Mouse (Mus musculus) left cerebral cortex, adult 8-10 months (tissue): Measurements from ENCODE around the gene Sf1. TPM values are rescaled to one million over a fixed set of nuclear protein-coding genes. Genes with fewer than 3 reads are reported as not detected.

ENCODE experiments used
- DNase-seq, 2 experiments: peaks; one replicate each; pipeline ENCODE4 v3.0.0; 2022; ENCODE audit warnings: low spot score in 2 of 2
- microRNA-seq, 2 experiments: library from miRNA; unstranded; fragments of <30 nt; microRNA quantifications; one replicate each; pipeline ENCODE4 v1.2.0; 2022
- total RNA-seq, 4 experiments: library from RNA; stranded (reverse); gene quantifications; 2 replicates each; pipeline ENCODE4 v1.2.4; 2022

The Sf1 gene
- total RNA-seq, 4 experiments from 2014 or later: 164 to 203 (median 187) TPM

- DNase-seq: no peak
Measured at GRCm38 (mm10) chr19:6418984-6419692, 55.6 kb downstream of the Sf1 start.

GRCm38 (mm10) chr19:6419805-6420310 is 56.4 kb downstream of the Sf1 start:
- DNase-seq: no peak

- peak in 1 of 2 experiments; percentile 85 for DNase-seq
Measured at GRCm38 (mm10) chr19:6420481-6421210, 57.2 kb downstream of the Sf1 start.

- DNase-seq: peak in 1 of 2 experiments; percentile 83
Measured at GRCm38 (mm10) chr19:6421211-6421590, 57.7 kb downstream of the Sf1 start.

GRCm38 (mm10) chr19:6422014-6422413 is 58.5 kb downstream of the Sf1 start:
- no peak for DNase-seq

GRCm38 (mm10) chr19:6423241-6423640 is 59.8 kb downstream of the Sf1 start:
- peak in 1 of 2 experiments; percentile 87 for DNase-seq

- no peak for DNase-seq
Measured at GRCm38 (mm10) chr19:6424137-6424881, 60.8 kb downstream of the Sf1 start.

GRCm38 (mm10) chr19:6425595-6425994 is 62.1 kb downstream of the Sf1 start:
- no peak for DNase-seq

- DNase-seq: no peak
Measured at GRCm38 (mm10) chr19:6426703-6427500, 63.4 kb downstream of the Sf1 start.

Small RNA genes within 50 kb of the gene (microRNA-seq; reads per million reads assigned to microRNA genes)
- gene Mir6989: 1.5 to 2.3 reads per million in 2 experiments

Other genes starting within 250 kb of the Sf1 start
- 10 to 100 TPM; 13.0 to 20.1 (median 16.1) TPM for gene Sac3d1, start 245.0 kb upstream of the Sf1 start, total RNA-seq
- gene Snx15, start 235.4 kb upstream of the Sf1 start, total RNA-seq: 10 to 100 TPM; 36.9 to 50.9 (median 45.7) TPM
- gene Batf2, start 222.7 kb upstream of the Sf1 start, total RNA-seq: 1 to 10 TPM in 1 of 4 experiments, under 1 TPM in 3; 0.67 to 1.4 (median 0.76) TPM
- gene Arl2, start 222.1 kb upstream of the Sf1 start, total RNA-seq: 100 to 1,000 TPM in 2 of 4 experiments, 10 to 100 TPM in 2; 89.4 to 109 (median 102) TPM
- gene Majin, start 179.3 kb upstream of the Sf1 start, total RNA-seq: under 1 TPM in 2 of 4 experiments, not detected in 2; 0.51 to 0.73 TPM
- gene Gpha2, start 137.3 kb upstream of the Sf1 start, total RNA-seq: not detected
- gene Ppp2r5b, start 127.8 kb upstream of the Sf1 start, total RNA-seq: 100 to 1,000 TPM; 148 to 158 (median 153) TPM
- 10 to 100 TPM; 31.8 to 35.7 (median 35.4) TPM for gene Atg2a, start 122.0 kb upstream of the Sf1 start, total RNA-seq
- gene Ehd1, start 87.0 kb upstream of the Sf1 start, total RNA-seq: 10 to 100 TPM; 31.0 to 36.8 (median 35.8) TPM
- gene Cdc42bpg, start 57.2 kb upstream of the Sf1 start, total RNA-seq: 1 to 10 TPM; 5.4 to 7.4 (median 5.5) TPM
- gene Men1, start 28.7 kb upstream of the Sf1 start, total RNA-seq: 10 to 100 TPM; 58.9 to 66.9 (median 62.6) TPM
- gene Map4k2, start 22.6 kb upstream of the Sf1 start, total RNA-seq: 100 to 1,000 TPM in 2 of 4 experiments, 10 to 100 TPM in 2; 91.7 to 111 (median 101) TPM
- gene Pygm, start 20.7 kb downstream of the Sf1 start, total RNA-seq: 10 to 100 TPM; 25.2 to 37.8 (median 32.7) TPM
- 100 to 1,000 TPM; 107 to 128 (median 115) TPM for gene Rasgrp2, start 35.6 kb downstream of the Sf1 start, total RNA-seq
- gene Nrxn2, start 55.0 kb downstream of the Sf1 start, total RNA-seq: 100 to 1,000 TPM; 469 to 523 (median 497) TPM
- under 1 TPM; 0.63 to 0.94 (median 0.69) TPM for gene Slc22a12, start 179.3 kb downstream of the Sf1 start, total RNA-seq